Mouse (Mus musculus): ENCODE results near the gene Lingo1. TPM values are rescaled to one million over a fixed set of nuclear protein-coding genes. Genes with fewer than 3 reads are reported as not detected.
A peak's percentile ranks its signal among the peaks of the same experiment; 100 is the strongest.

Gene Lingo1
- total and polyA plus RNA-seq, 2 experiments from 2014 or later: 110 to 192 TPM

GRCm38 (mm10) chr9:56755119-56755518, 41.1 kb downstream of the Lingo1 start:
- H3K27me3 ChIP-seq (ENCODE audit: insufficient read depth, low read length): no peaks in the 10 kb centered on the region
- 61% methylated on average over 5 of the region's 5 CpGs for WGBS
- peaks cover 10% of the 10 kb centered on the region for H3K4me1 ChIP-seq (ENCODE audit: insufficient read depth, low read length)
- ATAC-seq (ENCODE audit: low FRiP score): no peak
- H3K4me2 ChIP-seq (ENCODE audit: low read depth, low read length, poor library complexity, severe bottlenecking): no peak overlapping the region
- H3K36me3 ChIP-seq (ENCODE audit: insufficient read depth, low read length): no peaks in the 10 kb centered on the region
- no peak overlapping the region for H3K9ac ChIP-seq (replicated peaks; ENCODE audit: low read length, poor library complexity, severe bottlenecking)
- no peaks in the 10 kb centered on the region for H3K9me3 ChIP-seq (ENCODE audit: low read length)
- no peak for TF ChIP-seq CTCF (IDR thresholded peaks at IDR 0.05)
- no peak for DNase-seq (ENCODE audit: low spot score)
- H3K27ac ChIP-seq (ENCODE audit: low read depth, low read length): no peak overlapping the region
- H3K4me3 ChIP-seq (ENCODE audit: low read depth, low read length): no peak overlapping the region

- H3K4me2 ChIP-seq (ENCODE audit: low read depth, low read length, poor library complexity, severe bottlenecking): no peak overlapping the region
- ATAC-seq (ENCODE audit: low FRiP score) (no peak), DNase-seq (ENCODE audit: low spot score) (no peak)
- TF ChIP-seq CTCF (IDR thresholded peaks at IDR 0.05): no peak
- H3K36me3 ChIP-seq (ENCODE audit: insufficient read depth, low read length): no peaks in the 10 kb centered on the region
- no peak overlapping the region for H3K27ac ChIP-seq (ENCODE audit: low read depth, low read length)
- WGBS: 67% methylated on average over 6 of the region's 6 CpGs
- no peak overlapping the region for H3K9ac ChIP-seq (replicated peaks; ENCODE audit: low read length, poor library complexity, severe bottlenecking)
- H3K4me1 ChIP-seq (ENCODE audit: insufficient read depth, low read length): peaks cover 10% of the 10 kb centered on the region
- no peaks in the 10 kb centered on the region for H3K9me3 ChIP-seq (ENCODE audit: low read length)
- H3K4me3 ChIP-seq (ENCODE audit: low read depth, low read length): no peak overlapping the region
- H3K27me3 ChIP-seq (ENCODE audit: insufficient read depth, low read length): no peaks in the 10 kb centered on the region
Observed at GRCm38 (mm10) chr9:56753386-56753785, 42.9 kb downstream of the Lingo1 start.

GRCm38 (mm10) chr9:56748056-56748455, 48.2 kb downstream of the Lingo1 start:
- no peak for ATAC-seq (ENCODE audit: low FRiP score)
- no peak overlapping the region for H3K27ac ChIP-seq (ENCODE audit: low read depth, low read length)
- peak; percentile 53 for DNase-seq (ENCODE audit: low spot score)

GRCm38 (mm10) chr9:56746926-56747294, 49.4 kb downstream of the Lingo1 start:
- Histone ChIP-seq H3K36me3 (ENCODE audit: insufficient read depth, low read length) (no peaks in the 10 kb centered on the region), H3K9me3 (ENCODE audit: low read length) (no peaks in the 10 kb centered on the region), H3K27me3 (ENCODE audit: insufficient read depth, low read length) (no peaks in the 10 kb centered on the region), H3K9ac (replicated peaks; ENCODE audit: low read length, poor library complexity, severe bottlenecking) (no peak overlapping the region), H3K4me1 (ENCODE audit: insufficient read depth, low read length) (peaks cover 7% of the 10 kb centered on the region), H3K4me2 (ENCODE audit: low read depth, low read length, poor library complexity, severe bottlenecking) (no peak overlapping the region), H3K4me3 (ENCODE audit: low read depth, low read length) (no peak overlapping the region), H3K27ac (ENCODE audit: low read depth, low read length) (peak overlapping the region; percentile 12; the same call in 1 of the 2 replicates)
- WGBS: 44% methylated on average over 4 of the region's 4 CpGs
- no peak for DNase-seq (ENCODE audit: low spot score)
- ATAC-seq (ENCODE audit: low FRiP score): no peak; the same call in 1 of the 2 replicates
- TF ChIP-seq CTCF (IDR thresholded peaks at IDR 0.05): no peak

More at GRCm38 (mm10) chr9:56748056-56748455, 48.2 kb downstream of the Lingo1 start:
- H3K36me3 ChIP-seq (ENCODE audit: insufficient read depth, low read length): no peaks in the 10 kb centered on the region
- H3K9ac ChIP-seq (replicated peaks; ENCODE audit: low read length, poor library complexity, severe bottlenecking): no peak overlapping the region
- TF ChIP-seq CTCF (IDR thresholded peaks at IDR 0.05): no peak
- H3K4me2 ChIP-seq (ENCODE audit: low read depth, low read length, poor library complexity, severe bottlenecking): no peak overlapping the region
- H3K4me1 ChIP-seq (ENCODE audit: insufficient read depth, low read length): peaks cover 7% of the 10 kb centered on the region
- 59% methylated on average over 5 of the region's 5 CpGs for WGBS
- H3K27me3 ChIP-seq (ENCODE audit: insufficient read depth, low read length): no peaks in the 10 kb centered on the region
- H3K9me3 ChIP-seq (ENCODE audit: low read length): no peaks in the 10 kb centered on the region
- H3K4me3 ChIP-seq (ENCODE audit: low read depth, low read length): no peak overlapping the region

- 71% methylated on average over 14 of the region's 14 CpGs for WGBS
- peak; percentile 41 for ATAC-seq (ENCODE audit: low FRiP score)
Observed at GRCm38 (mm10) chr9:56746195-56746925, 49.9 kb downstream of the Lingo1 start.

GRCm38 (mm10) chr9:56744369-56744768, 51.9 kb downstream of the Lingo1 start:
- Histone ChIP-seq H3K9me3 (ENCODE audit: low read length) (no peaks in the 10 kb centered on the region), H3K27me3 (ENCODE audit: insufficient read depth, low read length) (no peaks in the 10 kb centered on the region), H3K27ac (ENCODE audit: low read depth, low read length) (no peak overlapping the region), H3K4me3 (ENCODE audit: low read depth, low read length) (no peak overlapping the region), H3K4me2 (ENCODE audit: low read depth, low read length, poor library complexity, severe bottlenecking) (no peak overlapping the region), H3K9ac (replicated peaks; ENCODE audit: low read length, poor library complexity, severe bottlenecking) (no peak overlapping the region), H3K4me1 (ENCODE audit: insufficient read depth, low read length) (peaks cover 7% of the 10 kb centered on the region), H3K36me3 (ENCODE audit: insufficient read depth, low read length) (no peaks in the 10 kb centered on the region)
- 33% methylated on average over 5 of the region's 5 CpGs for WGBS
- no peak for DNase-seq (ENCODE audit: low spot score)
- ATAC-seq (ENCODE audit: low FRiP score): no peak
- TF ChIP-seq CTCF (IDR thresholded peaks at IDR 0.05): no peak

More at GRCm38 (mm10) chr9:56746195-56746925, 49.9 kb downstream of the Lingo1 start:
- Histone ChIP-seq H3K36me3 (ENCODE audit: insufficient read depth, low read length) (no peaks in the 10 kb centered on the region), H3K27ac (ENCODE audit: low read depth, low read length) (peak overlapping the region; percentile 12; the same call in 1 of the 2 replicates), H3K9me3 (ENCODE audit: low read length) (no peaks in the 10 kb centered on the region), H3K4me1 (ENCODE audit: insufficient read depth, low read length) (peaks cover 7% of the 10 kb centered on the region), H3K4me2 (ENCODE audit: low read depth, low read length, poor library complexity, severe bottlenecking) (no peak overlapping the region), H3K4me3 (ENCODE audit: low read depth, low read length) (no peak overlapping the region), H3K9ac (replicated peaks; ENCODE audit: low read length, poor library complexity, severe bottlenecking) (no peak overlapping the region), H3K27me3 (ENCODE audit: insufficient read depth, low read length) (no peaks in the 10 kb centered on the region)
- DNase-seq (ENCODE audit: low spot score): peak; percentile 42
- TF ChIP-seq CTCF (IDR thresholded peaks at IDR 0.05): no peak

All from midbrain, postnatal 0 days (tissue).